Mouse (Mus musculus) regulatory T cell (primary cell): ENCODE results near the gene Sparc.

Source experiments
- in situ Hi-C: fragments of 300-600 bp; cut with MboI, MseI; formaldehyde crosslinking; loops from one replicate; pipeline ENCODE4 v1.15.1; 2025; ENCODE audit warnings: high pct_unique_total_duplicates

Gene Sparc

DNA sequence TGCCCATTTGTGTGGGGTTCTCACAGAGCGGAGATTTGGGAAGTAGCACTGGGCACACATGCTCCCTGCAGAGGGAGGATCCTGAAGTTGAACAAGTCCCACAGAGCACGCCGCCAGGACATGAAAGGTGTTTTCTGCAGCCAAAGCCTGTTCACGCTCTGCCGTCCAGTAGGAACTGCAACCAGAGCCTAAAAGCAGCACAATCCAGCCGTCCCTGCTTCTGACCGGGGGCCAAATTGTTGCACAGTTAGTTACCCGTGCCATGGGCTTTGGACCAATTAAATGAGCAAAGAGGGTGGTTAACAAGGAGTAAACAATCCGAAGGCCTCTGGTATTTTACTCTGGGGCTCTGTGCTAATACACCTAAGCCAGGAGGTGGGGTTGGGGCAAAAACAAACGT lies 55.2 kb downstream of the Sparc start:
- in situ Hi-C loops: no loop called here

DNA sequence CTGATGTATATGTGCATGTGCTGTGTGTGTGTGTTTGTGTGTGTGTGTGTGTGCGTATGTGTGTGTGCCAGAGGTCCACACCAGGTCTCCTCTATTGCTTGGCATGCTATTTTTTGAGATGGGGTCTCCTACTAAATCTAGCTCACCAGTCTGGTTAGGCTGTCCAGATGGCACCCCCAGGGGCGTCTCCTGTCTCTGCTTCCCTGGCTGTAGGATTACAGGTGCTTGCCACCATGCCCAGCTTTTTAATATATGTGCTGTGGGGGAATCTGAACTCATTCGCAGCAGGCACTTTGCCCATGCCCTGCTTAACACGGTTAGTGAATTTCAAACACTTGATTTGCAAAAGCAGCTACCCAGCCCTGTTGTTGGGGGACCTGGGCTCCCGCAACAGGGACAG lies 57.1 kb downstream of the Sparc start:
- in situ Hi-C loops: no loop called here

DNA sequence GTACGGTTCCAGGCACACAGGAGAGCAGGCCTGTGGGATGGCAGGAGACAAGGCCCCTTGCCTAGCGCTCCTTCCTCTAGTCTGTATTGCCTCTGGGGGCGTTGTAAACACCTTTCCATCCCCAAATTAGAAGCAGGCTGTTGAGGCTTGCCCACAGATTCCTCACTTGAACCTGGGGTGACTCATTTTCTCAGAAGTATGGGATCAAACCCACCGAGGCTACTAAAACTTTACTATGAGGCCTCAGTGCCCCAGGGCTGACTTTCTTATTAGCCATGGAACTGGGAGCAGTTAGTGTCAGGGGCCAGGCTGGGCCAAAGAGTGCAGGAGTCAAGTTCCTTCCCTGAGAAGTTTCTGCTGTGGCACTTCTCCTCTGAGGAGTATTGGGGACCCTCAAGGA lies 57.7 kb downstream of the Sparc start:
- in situ Hi-C loops: no loop called here

DNA sequence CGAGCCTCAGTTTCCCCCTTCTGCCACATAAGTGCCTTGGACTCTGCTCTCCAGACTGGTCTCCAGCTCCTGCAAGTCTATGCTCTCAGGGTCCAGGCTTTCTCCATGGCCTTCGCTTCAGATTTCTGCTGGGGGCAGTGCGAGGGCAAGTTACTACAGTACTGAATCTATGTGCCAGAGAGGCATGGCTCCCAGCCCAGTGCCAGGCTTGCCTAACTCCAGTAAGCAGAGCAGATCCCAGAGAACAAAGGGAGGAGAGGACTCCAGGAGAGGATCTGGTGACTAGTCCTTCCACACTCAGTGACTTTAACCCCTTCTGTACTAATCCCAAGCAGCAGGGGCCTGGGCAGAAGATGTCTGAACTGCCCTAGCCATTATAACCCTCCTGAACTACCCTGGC lies 58.3 kb downstream of the Sparc start:
- in situ Hi-C loops: no loop called here

DNA sequence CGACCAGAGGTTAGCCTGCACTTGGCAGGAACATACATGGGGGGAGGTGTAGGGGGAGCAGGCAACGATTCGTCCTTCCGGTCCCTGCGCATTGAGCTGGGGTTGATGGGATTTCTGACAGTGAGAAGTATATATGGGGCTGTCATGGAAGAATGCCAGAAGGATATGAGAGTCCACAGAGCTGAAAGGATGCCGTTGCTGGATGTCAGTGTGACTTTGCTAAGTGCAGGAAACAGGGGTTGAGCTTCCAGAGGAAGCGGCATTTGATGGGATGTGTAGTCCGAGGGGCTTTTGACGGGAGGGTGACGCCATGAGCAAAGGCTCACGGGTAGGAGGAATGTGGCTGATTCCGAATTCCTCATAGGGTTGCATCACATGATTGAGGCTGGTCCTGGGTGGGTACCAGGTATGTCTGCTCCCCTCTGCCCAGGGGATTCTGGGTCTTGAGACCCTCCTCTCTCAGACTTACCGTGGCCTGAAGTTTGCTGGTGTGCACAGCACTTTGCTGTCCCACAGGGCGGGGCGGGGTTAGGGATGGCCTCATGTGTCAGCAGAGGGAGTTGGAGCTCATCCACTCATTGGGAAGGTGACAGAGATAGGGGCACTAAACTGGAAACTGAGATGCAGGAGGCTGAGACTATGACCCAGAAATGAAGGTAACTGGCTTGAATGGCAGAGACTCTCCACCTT lies 64.7 kb downstream of the Sparc start:
- in situ Hi-C loops: loop anchor here (5.0 kb wide), 1 partner anchor 76 kb away; no protein-coding TSS in a partner anchor

DNA sequence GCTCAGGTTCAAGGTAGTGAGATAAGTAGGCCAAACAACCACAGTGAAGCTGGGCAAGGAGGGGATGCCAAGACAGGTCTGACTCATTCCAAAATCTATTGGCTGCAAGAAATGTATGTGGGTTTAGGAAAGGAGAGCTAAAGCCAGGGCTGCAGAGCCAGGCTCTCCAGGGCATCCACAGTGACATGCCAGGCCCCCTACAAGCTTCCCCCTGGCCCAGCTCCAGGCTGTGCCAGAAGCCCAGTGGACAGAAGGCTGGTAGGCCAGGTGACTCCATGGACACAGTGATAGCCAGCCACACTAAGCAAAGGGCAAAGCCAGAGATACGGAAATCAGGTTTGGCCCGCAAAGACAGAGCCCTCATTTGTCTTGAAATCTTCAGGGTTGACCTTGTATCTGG lies 66.1 kb downstream of the Sparc start:
- in situ Hi-C loops: loop anchor here (5.0 kb wide), 1 partner anchor 75 kb away; no protein-coding TSS in a partner anchor
